Comparison of ENCODE assay signal across 8 mouse cellular contexts in the genomic region with DNA sequence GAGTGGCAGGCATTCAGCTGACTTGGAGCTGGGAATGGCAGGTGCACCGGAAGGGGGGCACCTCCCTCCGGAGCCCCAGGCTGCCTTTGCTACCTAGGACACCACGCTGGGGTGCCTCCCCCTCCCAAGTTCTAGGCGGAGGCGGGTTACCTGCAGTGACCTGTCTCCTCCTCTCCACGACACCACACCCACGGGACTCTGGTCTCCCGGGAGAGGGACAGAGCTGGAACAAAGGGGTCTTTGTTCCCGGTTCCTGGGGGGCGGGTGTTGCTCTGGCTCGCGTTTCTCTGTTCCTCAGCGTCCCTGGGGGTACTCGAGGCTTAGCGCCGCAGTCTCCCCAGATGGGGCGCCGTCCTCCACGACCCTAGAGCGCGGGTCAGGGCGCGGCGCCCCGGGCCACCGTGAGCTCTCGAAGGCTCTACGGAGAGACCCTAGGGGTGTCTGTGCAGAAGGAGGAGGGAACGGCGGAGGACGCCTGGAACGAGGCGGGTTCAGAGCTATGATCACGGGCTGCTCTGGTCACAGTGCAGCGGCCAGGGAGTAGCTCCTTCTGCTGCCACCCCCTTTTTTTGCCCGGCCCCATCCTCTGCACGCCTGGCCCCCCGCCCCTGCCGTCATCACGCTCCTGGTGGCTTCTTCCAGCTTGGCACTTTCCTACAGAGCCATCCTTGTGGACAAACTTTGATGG. TPM values are rescaled to one million over a fixed set of nuclear protein-coding genes. Genes with fewer than 3 reads are reported as not detected.
A peak's percentile ranks its signal among the peaks of the same experiment; 100 is the strongest.
DNase-seq lines count a peak whose midpoint lies in the region; ATAC-seq and TF ChIP-seq lines count a peak whose summit lies in the region.

A gene (plus strand): TSS at position 617 of the 688 bp plus-strand sequence.

- intact Hi-C loops in heart, postnatal 10 days (cut with DNase I), result no loop called here

- DNase-seq in kidney, postnatal 0 days (ENCODE audit: low spot score), result no peak
- no peak for DNase-seq in kidney, postnatal 14 days
- peak; percentile 7 for DNase-seq in brain, adult 2 months (ENCODE audit: low read depth, low spot score)
- DNase-seq in forebrain, embryonic 10.5 days (ENCODE audit: extremely low spot score, low spot score), result peak; percentile 32
- DNase-seq in limb, embryonic 11.5 days (ENCODE audit: low spot score), result peak; percentile 23
- DNase-seq in adipocyte (ENCODE audit: low spot score), result no peak
- DNase-seq in heart, postnatal 10 days, result no peak

- no peaks in the 10 kb centered on the region for H3K36me3 ChIP-seq in kidney, postnatal 0 days (ENCODE audit: insufficient read depth, low read length)
- no peaks in the 10 kb centered on the region for H3K36me3 ChIP-seq in forebrain, embryonic 10.5 days (replicated peaks)
- no peaks in the 10 kb centered on the region for H3K36me3 ChIP-seq in limb, embryonic 11.5 days (ENCODE audit: control insufficient read depth, insufficient read depth, low read length)

- TF ChIP-seq CTCF in kidney, postnatal 0 days (IDR thresholded peaks at IDR 0.05; ENCODE audit: low read depth), result no peak

- H3K9ac ChIP-seq in kidney, postnatal 0 days (ENCODE audit: low read depth, low read length), result no peak within 1 kb of the TSS
- no peak within 1 kb of the TSS for H3K9ac ChIP-seq in limb, embryonic 11.5 days (ENCODE audit: low read length)

- under 1% methylated on average over 39 of the region's 40 CpGs for WGBS in kidney, postnatal 0 days
- WGBS in forebrain, embryonic 10.5 days, result 0% methylated on average over 36 of the region's 40 CpGs
- 1% methylated on average over 29 of the region's 40 CpGs for WGBS in limb, embryonic 11.5 days

- H3K9me3 ChIP-seq in kidney, postnatal 0 days (replicated peaks; ENCODE audit: low read length), result no peaks in the 10 kb centered on the region
- H3K9me3 ChIP-seq in forebrain, embryonic 10.5 days, result no peaks in the 10 kb centered on the region
- no peaks in the 10 kb centered on the region for H3K9me3 ChIP-seq in limb, embryonic 11.5 days (ENCODE audit: control insufficient read depth, low read length)

- no peak within 1 kb of the TSS for H3K27ac ChIP-seq in kidney, postnatal 0 days
- peak within 1 kb of the TSS; percentile 89 for H3K27ac ChIP-seq in forebrain, embryonic 10.5 days
- H3K27ac ChIP-seq in limb, embryonic 11.5 days (replicated peaks; ENCODE audit: low read depth, low read length), result no peak within 1 kb of the TSS

- no peaks in the 10 kb centered on the region for H3K27me3 ChIP-seq in kidney, postnatal 0 days (ENCODE audit: insufficient read depth, low read length)
- peaks cover 41% of the 10 kb centered on the region for H3K27me3 ChIP-seq in forebrain, embryonic 10.5 days (ENCODE audit: poor library complexity, severe bottlenecking)
- H3K27me3 ChIP-seq in limb, embryonic 11.5 days (ENCODE audit: control insufficient read depth, insufficient read depth, low read length), result peaks cover 35% of the 10 kb centered on the region

- peak within 1 kb of the TSS; percentile 43 for H3K4me3 ChIP-seq in kidney, postnatal 0 days (replicated peaks; ENCODE audit: low read depth, low read length)
- H3K4me3 ChIP-seq in forebrain, embryonic 10.5 days, result peak within 1 kb of the TSS; percentile 67
- H3K4me3 ChIP-seq in limb, embryonic 11.5 days (ENCODE audit: low read depth, low read length), result no peak within 1 kb of the TSS

- H3K4me1 ChIP-seq in kidney, postnatal 0 days (replicated peaks; ENCODE audit: insufficient read depth, low read length), result no peaks in the 10 kb centered on the region
- H3K4me1 ChIP-seq in forebrain, embryonic 10.5 days, result peaks cover 25% of the 10 kb centered on the region
- 0 out of 2 replicates have a peak, but pooled peaks cover 2% of the 10 kb centered on the region for H3K4me1 ChIP-seq in limb, embryonic 11.5 days (ENCODE audit: control insufficient read depth, insufficient read depth, low read length)

- peak within 1 kb of the TSS; percentile 78 for H3K4me2 ChIP-seq in kidney, postnatal 0 days (ENCODE audit: low read length)
- H3K4me2 ChIP-seq in limb, embryonic 11.5 days (ENCODE audit: low read depth, severe bottlenecking), result peak within 1 kb of the TSS; percentile 46; the same call in 1 of the 2 replicates

- ATAC-seq in kidney, postnatal 0 days (replicated peaks; ENCODE audit: low FRiP score, low read depth), result peak; percentile 42
- ATAC-seq in limb, embryonic 11.5 days (ENCODE audit: insufficient number of reproducible peaks, low FRiP score, low TSS enrichment, low read depth), result no peak
- ATAC-seq in neutrophil, adult 5-6 weeks (ENCODE audit: extremely low read depth, insufficient number of reproducible peaks, low FRiP score, poor library complexity, severe bottlenecking), result peak; percentile 13; the same call in 1 of the 2 replicates

RNA-seq across cellular contexts. Expression of the gene that starts here (rescaled TPM):
- 0.30 and 0.33 TPM in 2 replicates for polyA plus RNA-seq in kidney, postnatal 0 days (2015; fragmentation: Nextera tagmentation; extraction: Ambion mirVana)
- 0.38 and 0.53 TPM in 2 replicates for polyA plus RNA-seq in forebrain, embryonic 10.5 days (2016; fragmentation: Nextera tagmentation; extraction: Ambion mirVana)
- not detected in 2 replicates for polyA plus RNA-seq in limb, embryonic 11.5 days (2014; fragmentation: Nextera tagmentation; extraction: Ambion mirVana)
- not detected in 2 replicates for total RNA-seq in neutrophil, adult 5-6 weeks (2017)
- under 1 TPM; 0.05 to 0.10 TPM for total RNA-seq in heart, postnatal 10 days (2021)

Comparison
In these comparisons a context has a peak if more than half of its experiments do, and no peak if none do; other contexts are left out.
1. Peak in ATAC-seq, H3K4me3 ChIP-seq and H3K4me2 ChIP-seq in kidney, postnatal 0 days; RNA of the gene not detected or under 1 TPM.
2. Peak in DNase-seq, H3K4me3 ChIP-seq and H3K27ac ChIP-seq in forebrain, embryonic 10.5 days; RNA of the gene not detected or under 1 TPM.
3. Peak in DNase-seq and H3K4me2 ChIP-seq in limb, embryonic 11.5 days; RNA of the gene not detected or under 1 TPM.
4. Peak in ATAC-seq in neutrophil, adult 5-6 weeks; RNA of the gene not detected or under 1 TPM.